Mouse (Mus musculus): ENCODE results near the gene Acvrl1.
A peak's percentile ranks its signal among the peaks of the same experiment; 100 is the strongest.

GRCm38 (mm10) chr15:101190762-101191150, 62.4 kb downstream of the Acvrl1 start:
- TF ChIP-seq CTCF (IDR thresholded peaks at IDR 0.05; ENCODE audit: extremely low read depth, insufficient read depth, insufficient read length, insufficient replicate concordance): no peak
- TF ChIP-seq POLR2A (IDR thresholded peaks at IDR 0.05; ENCODE audit: low read depth, low read length): peak; percentile 10; the same call in 1 of the 2 replicates

Data from spleen, adult 2 months (tissue).